Mouse (Mus musculus) 3134 (cell line): Measurements from ENCODE around the gene Prg2.

Experiments
- DNase-seq: peaks from one replicate; pipeline ENCODE4 v3.0.0-alpha.2; 2011; ENCODE audit warnings: low spot score; ENCODE audit not compliant: insufficient read length; ENCODE audit errors: extremely low read depth

Gene Prg2

GRCm38 (mm10) chr2:84961300-84961699 lies 19.0 kb upstream of the Prg2 start:
- DNase-seq: peak; percentile 68

GRCm38 (mm10) chr2:84961901-84962300 lies 18.4 kb upstream of the Prg2 start:
- no peak for DNase-seq

- no peak for DNase-seq
Observed at GRCm38 (mm10) chr2:84962906-84963507, 17.3 kb upstream of the Prg2 start.

GRCm38 (mm10) chr2:84964111-84964801 lies 16.0 kb upstream of the Prg2 start:
- DNase-seq: no peak

- no peak for DNase-seq
Observed at GRCm38 (mm10) chr2:84967318-84967991, 12.8 kb upstream of the Prg2 start.

- DNase-seq: no peak
Observed at GRCm38 (mm10) chr2:84975580-84975979, 4.7 kb upstream of the Prg2 start.

GRCm38 (mm10) chr2:84987930-84988329 lies 7.7 kb downstream of the Prg2 start, which contains the start of gene Prg3:
Prg3 (plus strand) TSS chr2:84988215.
- DNase-seq: no peak

- DNase-seq: no peak
Observed at GRCm38 (mm10) chr2:84996376-84996775, 16.1 kb downstream of the Prg2 start.

GRCm38 (mm10) chr2:84999486-85000181 lies 19.4 kb downstream of the Prg2 start:
- DNase-seq: no peak

- DNase-seq: peak; percentile 83
Observed at GRCm38 (mm10) chr2:85001497-85001896, 21.2 kb downstream of the Prg2 start.

GRCm38 (mm10) chr2:85002575-85002974 lies 22.3 kb downstream of the Prg2 start:
- peak; percentile 21 for DNase-seq

- DNase-seq: peak; percentile 34
Observed at GRCm38 (mm10) chr2:85004341-85004740, 24.1 kb downstream of the Prg2 start.

GRCm38 (mm10) chr2:85006600-85006999 lies 26.3 kb downstream of the Prg2 start:
- no peak for DNase-seq

GRCm38 (mm10) chr2:85007729-85008128 lies 27.5 kb downstream of the Prg2 start:
- peak; percentile 16 for DNase-seq

- no peak for DNase-seq
Observed at GRCm38 (mm10) chr2:85009212-85009611, 29.0 kb downstream of the Prg2 start.

- DNase-seq: no peak
Observed at GRCm38 (mm10) chr2:85011906-85012604, 31.8 kb downstream of the Prg2 start.

- DNase-seq: no peak
Observed at GRCm38 (mm10) chr2:85012679-85013078, 32.4 kb downstream of the Prg2 start.

- DNase-seq: no peak
Observed at GRCm38 (mm10) chr2:85013826-85014587, 33.7 kb downstream of the Prg2 start.

- no peak for DNase-seq
Observed at GRCm38 (mm10) chr2:85014588-85014982, 34.3 kb downstream of the Prg2 start.

- DNase-seq: no peak
Observed at GRCm38 (mm10) chr2:85022043-85022442, 41.8 kb downstream of the Prg2 start.
